ENCODE assay signal across 8 mouse cellular contexts in genomic region chr11:65269851-65270473, GRCm38 (mm10). TPM values are rescaled to one million over a fixed set of nuclear protein-coding genes. Genes with fewer than 3 reads are reported as not detected.
DNase-seq lines count a peak whose midpoint lies in the region; ATAC-seq lines count a peak whose summit lies in the region.

Myocd (minus strand) TSS chr11:65269989.

- H3K4me2 ChIP-seq in heart, embryonic 15.5 days: peak within 1 kb of the TSS; percentile 70
- peak within 1 kb of the TSS; percentile 91 for H3K4me2 ChIP-seq in limb, embryonic 13.5 days (replicated peaks)
- H3K4me2 ChIP-seq in neural tube, embryonic 13.5 days: peak within 1 kb of the TSS; percentile 90

- peak; percentile 91 for ATAC-seq in heart, embryonic 15.5 days (replicated peaks; ENCODE audit: insufficient number of reproducible peaks, insufficient read depth, low FRiP score, low read depth)
- peak; percentile 84 for ATAC-seq in limb, embryonic 13.5 days (ENCODE audit: low FRiP score, low read depth)
- peak; percentile 74 for ATAC-seq in neural tube, embryonic 13.5 days (ENCODE audit: low read depth)

- H3K9ac ChIP-seq in heart, embryonic 15.5 days: peak within 1 kb of the TSS; percentile 71
- peak within 1 kb of the TSS; percentile 61 for H3K9ac ChIP-seq in limb, embryonic 13.5 days
- H3K9ac ChIP-seq in neural tube, embryonic 13.5 days: peak within 1 kb of the TSS; percentile 60

- WGBS in heart, embryonic 15.5 days: under 1% methylated on average over 37 of the region's 37 CpGs
- under 1% methylated on average over 37 of the region's 37 CpGs for WGBS in limb, embryonic 13.5 days
- under 1% methylated on average over 37 of the region's 37 CpGs for WGBS in neural tube, embryonic 13.5 days

- H3K36me3 ChIP-seq in heart, embryonic 15.5 days: no peaks in the 10 kb centered on the region
- H3K36me3 ChIP-seq in limb, embryonic 13.5 days: no peaks in the 10 kb centered on the region
- no peaks in the 10 kb centered on the region for H3K36me3 ChIP-seq in neural tube, embryonic 13.5 days

- H3K27ac ChIP-seq in heart, embryonic 15.5 days: peak within 1 kb of the TSS; percentile 92
- H3K27ac ChIP-seq in limb, embryonic 13.5 days: no peak within 1 kb of the TSS
- no peak within 1 kb of the TSS for H3K27ac ChIP-seq in neural tube, embryonic 13.5 days (replicated peaks)

- H3K27me3 ChIP-seq in heart, embryonic 15.5 days: no peaks in the 10 kb centered on the region; the same call in 1 of the 2 replicates
- H3K27me3 ChIP-seq in limb, embryonic 13.5 days: peaks cover 36% of the 10 kb centered on the region
- peaks cover 36% of the 10 kb centered on the region for H3K27me3 ChIP-seq in neural tube, embryonic 13.5 days

- peak within 1 kb of the TSS; percentile 62 for H3K4me3 ChIP-seq in heart, embryonic 15.5 days
- H3K4me3 ChIP-seq in limb, embryonic 13.5 days: peak within 1 kb of the TSS; percentile 45
- peak within 1 kb of the TSS; percentile 43 for H3K4me3 ChIP-seq in neural tube, embryonic 13.5 days

- H3K9me3 ChIP-seq in heart, embryonic 15.5 days (replicated peaks): no peaks in the 10 kb centered on the region
- H3K9me3 ChIP-seq in limb, embryonic 13.5 days: no peaks in the 10 kb centered on the region
- no peaks in the 10 kb centered on the region for H3K9me3 ChIP-seq in neural tube, embryonic 13.5 days

- DNase-seq in right cerebral cortex, adult 18-20 months: peak; percentile 9
- DNase-seq in right cerebral cortex, postnatal 36 days (ENCODE audit: low spot score in 2 of 2): no peak
- peak; percentile 77 for DNase-seq in embryo, embryonic 9.5 days (ENCODE audit: extremely low spot score)
- no peak for DNase-seq in B cell, adult 2 months
- no peak for DNase-seq in thymus, adult 18-20 months

- 0 out of 2 replicates have a peak, but pooled peaks cover 9% of the 10 kb centered on the region for H3K4me1 ChIP-seq in heart, embryonic 15.5 days (replicated peaks)
- peaks cover 22% of the 10 kb centered on the region for H3K4me1 ChIP-seq in limb, embryonic 13.5 days
- peaks cover 17% of the 10 kb centered on the region for H3K4me1 ChIP-seq in neural tube, embryonic 13.5 days (replicated peaks)

RNA-seq across cellular contexts. Expression of gene Myocd, which starts in this region (rescaled TPM):
- polyA plus RNA-seq in heart, embryonic 15.5 days (2015; fragmentation: Nextera tagmentation; extraction: Ambion mirVana): 63.0 and 69.6 TPM in 2 replicates
- 0.26 and 0.53 TPM in 2 replicates for polyA plus RNA-seq in limb, embryonic 13.5 days (2015; fragmentation: Nextera tagmentation; extraction: Ambion mirVana)
- polyA plus RNA-seq in neural tube, embryonic 13.5 days (2015; fragmentation: Nextera tagmentation; extraction: Ambion mirVana): 1.0 and 1.3 TPM in 2 replicates

Comparison
In these comparisons a context has a peak if more than half of its experiments do, and no peak if none do; other contexts are left out.
1. RNA of gene Myocd (polyA plus RNA-seq): 63.0 to 69.6 TPM in heart, embryonic 15.5 days; 1.0 to 1.3 TPM in neural tube, embryonic 13.5 days and 0.26 to 0.53 TPM in limb, embryonic 13.5 days; every median in the first group is over 10 times any median in the second.
2. DNase-seq: peak in right cerebral cortex, adult 18-20 months (single experiment) and embryo, embryonic 9.5 days (single experiment); none in right cerebral cortex, postnatal 36 days (0 of 2), B cell, adult 2 months (0 of 2) and thymus, adult 18-20 months (0 of 2).
3. Peak in ATAC-seq, H3K4me3 ChIP-seq, H3K9ac ChIP-seq and H3K4me2 ChIP-seq in limb, embryonic 13.5 days; RNA of the gene not detected or under 1 TPM.
4. Peak in every context shown above with its lines, with median percentiles within 50 percentile points of each other: ATAC-seq, H3K4me2 ChIP-seq, H3K4me3 ChIP-seq and H3K9ac ChIP-seq.